Mouse (Mus musculus): Measurements from ENCODE around the gene Ifit1.

DNA sequence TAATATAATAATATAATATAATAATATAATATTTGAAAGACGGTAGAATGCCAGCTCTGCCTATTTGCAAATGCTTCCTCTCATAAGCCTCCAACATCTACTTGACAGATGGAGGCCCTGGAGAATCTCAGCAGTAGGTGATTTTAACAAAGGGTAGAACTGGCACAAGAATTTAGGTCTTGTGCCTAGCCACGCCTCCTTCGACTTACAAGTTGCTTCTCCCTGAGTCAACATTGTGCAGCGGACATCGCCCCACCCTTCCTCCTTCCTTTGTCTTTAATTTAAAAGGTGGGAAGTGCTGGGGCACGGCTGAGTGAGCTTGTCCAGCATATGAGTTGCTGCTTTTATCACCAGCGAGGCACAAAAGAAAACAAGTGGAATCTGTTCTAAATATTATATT, 32.8 kb downstream of the Ifit1 start:
- TF ChIP-seq CTCF (IDR thresholded peaks at IDR 0.05; ENCODE audit: borderline replicate concordance, insufficient read depth, low read depth, low read length) (no peak), POLR2A (IDR thresholded peaks at IDR 0.05; ENCODE audit: borderline replicate concordance, insufficient read depth, low read length) (no peak)
